Mouse (Mus musculus) induced T-regulatory cell, adult 2 months (primary cell): ENCODE data around the gene Cryba2.

Experiments
- DNase-seq: peaks from one replicate; pipeline ENCODE4 v3.0.0-alpha.2; 2012; ENCODE audit warnings: low read depth

Cryba2 gene

DNA sequence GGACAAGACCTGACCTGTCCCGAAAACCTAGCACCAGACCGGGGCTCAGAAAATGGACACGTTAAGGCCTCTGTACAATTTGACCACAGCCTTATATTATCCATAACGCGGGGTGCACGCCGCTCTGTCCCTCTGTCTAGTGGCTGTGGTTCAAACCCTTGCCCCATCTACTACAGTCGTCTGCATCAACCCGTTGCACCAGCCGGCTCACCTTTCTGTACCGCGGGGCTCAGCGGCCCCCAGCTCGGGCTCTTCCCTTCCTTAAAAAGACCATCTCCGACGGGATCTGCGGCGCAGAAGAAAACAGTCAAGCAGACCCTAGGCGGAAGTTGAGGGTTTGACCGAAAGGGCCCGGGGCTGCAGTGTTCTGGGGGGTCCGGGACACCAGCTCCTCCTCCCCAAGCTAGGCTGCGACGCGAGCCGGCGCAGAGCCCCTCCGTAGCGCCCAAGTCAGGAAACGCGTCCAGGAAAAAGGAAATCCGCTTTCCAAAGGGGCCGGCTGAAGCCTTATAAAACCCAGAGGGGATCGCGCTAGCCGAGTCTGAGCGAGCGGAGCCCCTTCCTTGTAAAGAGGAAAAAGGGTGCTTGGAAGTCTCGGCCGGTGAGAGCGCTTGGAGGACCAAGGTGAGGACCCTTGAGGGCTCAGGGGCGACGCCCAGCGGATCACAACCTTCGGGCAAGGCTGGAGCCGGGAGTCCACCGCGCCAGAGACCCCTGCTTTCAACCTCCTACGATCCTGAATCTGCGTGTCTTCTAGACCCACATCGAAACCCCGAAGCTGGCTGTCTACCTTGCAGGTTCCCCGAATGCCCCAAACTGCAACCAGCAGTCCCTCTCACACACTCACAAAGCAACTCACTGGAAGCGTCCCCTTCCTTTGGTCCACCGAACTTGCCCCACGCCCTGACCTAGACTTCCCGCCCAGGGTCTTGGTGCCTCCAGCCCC is 8.5 kb downstream of the Cryba2 start:
- DNase-seq: no peak

DNA sequence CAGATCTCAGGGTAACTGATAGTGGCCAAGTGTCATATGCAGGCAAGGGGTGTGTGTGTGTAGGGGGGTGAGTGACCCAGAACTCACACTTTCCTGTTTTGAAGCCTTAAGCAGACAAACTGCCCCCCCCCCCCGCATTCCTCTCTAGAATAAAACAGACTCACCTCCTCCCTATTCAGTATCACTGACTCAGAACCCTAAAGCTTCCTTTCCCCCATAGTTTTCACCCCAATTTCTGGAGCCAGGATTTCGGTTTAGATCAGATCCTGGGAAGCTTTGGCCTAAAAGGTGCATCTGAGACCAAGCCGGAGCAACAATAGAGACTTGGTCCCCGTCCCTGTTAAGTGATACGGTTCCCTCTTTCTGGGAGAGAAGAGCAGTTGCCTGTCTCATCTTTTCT is 9.5 kb downstream of the Cryba2 start:
- no peak for DNase-seq

DNA sequence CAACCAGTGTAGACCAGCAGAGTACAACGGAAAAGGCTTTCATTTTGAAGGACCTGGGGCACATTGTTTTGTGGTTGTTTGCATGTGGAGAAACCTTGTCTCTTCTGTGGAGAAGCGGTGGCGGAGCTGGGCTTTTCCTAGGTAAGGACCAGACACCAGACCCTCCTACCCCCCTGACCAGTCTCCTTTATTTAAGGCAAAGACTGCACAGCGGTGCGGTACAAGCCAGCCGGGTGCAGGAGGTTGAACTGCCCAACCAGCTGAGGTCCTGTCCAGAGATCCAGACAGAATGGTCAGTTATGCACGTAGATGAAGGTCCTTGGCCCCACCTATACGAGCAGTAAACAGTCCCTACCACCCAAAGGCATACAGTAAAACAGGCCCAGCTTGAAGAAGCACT is 10.1 kb downstream of the Cryba2 start:
- no peak for DNase-seq

DNA sequence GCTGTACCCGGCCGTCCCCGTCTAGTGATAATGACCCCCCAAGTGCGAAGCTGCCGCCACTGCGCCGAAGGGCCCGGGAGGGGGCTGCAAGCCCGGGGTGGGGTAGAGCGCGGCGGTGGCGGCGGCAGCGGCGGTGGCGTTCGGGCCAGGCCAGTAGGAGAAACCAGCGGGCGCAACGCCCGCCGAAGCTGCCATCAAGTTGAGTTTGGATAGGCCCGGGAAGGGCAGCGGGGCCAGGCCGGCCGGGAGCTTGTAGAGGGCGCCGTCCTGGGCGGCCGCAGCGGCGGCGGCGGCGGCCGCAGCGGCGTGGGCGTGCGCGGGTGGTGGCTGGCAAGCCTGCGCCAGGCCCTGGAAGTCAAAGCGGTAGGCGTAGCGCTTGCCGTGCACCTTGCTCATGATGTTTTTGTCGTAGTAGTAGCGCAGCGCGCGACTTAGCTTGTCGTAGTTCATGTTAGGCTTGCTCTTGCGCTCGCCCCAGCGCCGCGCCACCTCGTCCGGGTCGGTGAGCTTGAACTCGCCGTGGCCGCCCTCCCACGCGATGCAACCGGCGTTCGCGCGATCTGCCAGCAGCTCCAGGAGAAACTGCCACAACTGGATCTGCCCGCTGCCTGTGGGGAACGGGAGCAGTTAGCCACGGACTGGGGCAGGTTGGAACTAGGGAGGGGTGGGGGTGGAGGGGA is 10.7 kb downstream of the Cryba2 start:
- DNase-seq: no peak

DNA sequence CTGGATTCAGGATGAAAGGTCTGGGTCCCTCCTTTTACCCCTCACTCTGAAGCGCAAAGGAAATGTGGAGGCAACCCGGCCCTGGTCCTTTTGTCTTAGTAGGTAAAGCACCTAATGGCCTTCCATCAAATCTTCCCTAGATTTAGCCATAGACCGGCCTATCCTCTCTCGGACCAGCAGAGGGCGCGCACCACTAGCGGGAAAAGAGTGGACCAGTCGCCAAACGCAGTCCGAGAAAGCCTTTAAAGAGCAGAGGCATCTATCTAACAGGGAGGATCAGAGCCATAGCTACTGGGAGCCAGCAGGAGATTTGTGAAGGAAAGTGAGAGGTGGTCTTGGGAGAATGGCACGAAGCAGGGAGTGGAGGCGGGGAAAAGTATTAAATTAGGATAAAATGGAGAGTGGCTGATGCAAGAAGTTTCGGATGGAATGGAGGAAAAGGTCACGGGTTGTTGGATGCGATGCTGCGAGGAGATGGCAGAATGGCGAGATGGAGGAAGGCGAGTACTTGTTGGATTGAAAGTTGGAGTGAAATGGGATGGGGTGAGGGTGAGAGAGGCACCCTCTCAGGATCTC is 12.1 kb downstream of the Cryba2 start:
- peak; percentile 67 for DNase-seq

DNA sequence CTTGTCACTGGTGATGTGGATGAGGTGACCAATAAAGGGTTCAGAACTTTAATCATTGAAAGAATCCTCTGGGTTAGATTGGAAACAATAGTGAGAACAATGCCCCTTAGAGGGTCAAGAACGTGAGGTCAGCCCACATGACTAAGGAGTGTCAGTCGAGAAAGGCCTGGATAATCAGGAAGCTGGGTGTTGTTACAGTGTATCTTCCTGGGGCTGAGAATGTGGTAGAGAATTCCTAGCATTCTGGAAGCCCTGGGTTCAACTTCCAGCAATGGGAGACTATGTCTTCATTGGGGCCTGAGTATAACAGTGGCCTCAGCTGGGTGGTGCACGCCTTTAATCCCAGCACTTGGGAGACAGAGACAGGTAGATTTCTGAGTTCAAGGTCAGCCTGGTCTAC is 15.7 kb downstream of the Cryba2 start:
- no peak for DNase-seq

DNA sequence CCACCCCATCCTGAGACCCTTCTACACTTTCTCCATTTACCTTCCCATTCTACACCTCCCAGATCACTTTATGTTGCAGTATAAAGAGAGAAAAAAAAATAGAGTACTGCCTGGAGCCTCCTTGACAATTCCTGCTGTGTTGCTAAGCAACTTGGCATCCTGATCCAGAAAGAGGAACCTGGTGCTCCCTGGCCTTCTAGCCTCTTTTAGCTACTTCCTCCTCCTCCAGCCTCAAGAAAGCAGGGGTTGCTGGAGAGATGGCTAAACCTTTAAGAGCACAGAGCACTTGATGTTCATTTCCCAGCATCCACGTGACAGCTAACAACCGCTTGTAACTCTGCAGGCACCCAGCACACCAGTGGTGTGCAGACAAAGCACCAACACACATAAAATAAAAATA is 20.7 kb downstream of the Cryba2 start:
- DNase-seq: no peak

DNA sequence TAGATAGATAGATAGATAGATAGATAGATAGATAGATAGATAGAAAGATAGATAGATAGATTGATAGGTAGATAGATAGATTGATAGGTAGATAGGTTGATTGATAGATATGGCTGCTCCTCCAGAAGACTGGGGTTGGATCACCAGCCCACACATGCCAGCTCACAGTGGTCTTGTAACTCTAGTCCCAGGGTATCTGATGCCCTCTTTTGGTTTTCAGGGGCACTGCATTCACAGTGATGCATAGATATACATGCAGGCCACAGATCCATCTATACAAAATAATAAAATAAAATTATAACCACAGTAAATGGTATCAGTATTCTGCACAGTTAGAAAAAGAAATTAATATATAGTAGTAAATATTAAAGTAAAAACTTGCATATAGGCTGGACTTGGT is 31.2 kb downstream of the Cryba2 start:
- DNase-seq: no peak

DNA sequence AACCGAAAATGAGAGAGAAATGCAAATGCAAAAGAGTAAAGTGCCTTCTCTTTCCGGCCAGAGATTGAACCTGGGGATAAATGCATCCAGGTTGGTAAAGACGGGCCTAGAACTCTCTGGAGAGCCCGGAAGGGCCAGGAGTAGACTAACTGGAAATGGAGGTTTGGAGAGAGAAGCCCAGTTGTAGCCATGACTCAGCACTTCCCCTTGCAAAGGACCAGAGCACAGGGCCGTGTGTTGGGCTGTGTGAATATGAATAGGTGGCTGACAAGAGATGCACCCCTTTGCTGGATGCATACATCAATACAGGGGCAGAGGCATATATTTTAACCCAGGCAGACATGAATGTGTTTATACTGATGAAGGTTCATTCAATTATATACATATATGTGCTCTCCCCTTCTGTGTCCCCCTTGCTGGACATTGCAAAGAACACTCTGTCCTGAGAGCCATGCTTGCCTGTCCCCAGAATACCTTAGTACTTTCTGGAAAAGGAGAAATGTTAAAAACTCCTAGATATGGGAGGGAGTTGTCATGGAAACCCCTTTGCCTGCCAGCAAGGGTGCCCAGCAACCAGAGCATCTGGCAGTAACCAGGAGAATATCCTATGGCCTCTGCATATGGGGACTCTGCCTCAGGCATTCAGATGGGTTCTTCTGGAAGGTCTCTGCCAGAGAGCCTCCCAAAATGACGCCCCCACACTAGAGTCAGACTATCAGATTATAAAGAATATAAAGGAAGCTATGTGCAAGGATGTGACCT is 33.5 kb downstream of the Cryba2 start:
- DNase-seq: no peak

DNA sequence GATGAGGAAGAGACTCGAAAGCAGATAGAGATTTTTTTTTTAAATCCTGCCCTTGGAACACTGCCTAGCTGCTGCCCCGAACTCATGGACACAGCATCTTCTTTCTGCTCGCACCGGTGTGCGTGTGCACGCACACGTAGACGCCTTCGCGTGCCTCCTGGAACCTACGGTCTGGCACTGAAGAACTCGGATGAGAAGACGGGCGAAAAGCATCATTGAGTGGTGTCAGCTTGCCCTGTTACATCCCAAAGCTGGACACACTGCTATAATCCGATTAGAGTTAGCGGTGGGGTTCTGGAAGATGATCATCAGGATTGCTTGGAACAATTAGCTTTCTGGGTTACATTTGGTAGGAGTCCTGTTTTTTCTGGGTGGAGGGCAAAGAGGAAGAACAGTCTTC is 34.1 kb downstream of the Cryba2 start:
- no peak for DNase-seq

DNA sequence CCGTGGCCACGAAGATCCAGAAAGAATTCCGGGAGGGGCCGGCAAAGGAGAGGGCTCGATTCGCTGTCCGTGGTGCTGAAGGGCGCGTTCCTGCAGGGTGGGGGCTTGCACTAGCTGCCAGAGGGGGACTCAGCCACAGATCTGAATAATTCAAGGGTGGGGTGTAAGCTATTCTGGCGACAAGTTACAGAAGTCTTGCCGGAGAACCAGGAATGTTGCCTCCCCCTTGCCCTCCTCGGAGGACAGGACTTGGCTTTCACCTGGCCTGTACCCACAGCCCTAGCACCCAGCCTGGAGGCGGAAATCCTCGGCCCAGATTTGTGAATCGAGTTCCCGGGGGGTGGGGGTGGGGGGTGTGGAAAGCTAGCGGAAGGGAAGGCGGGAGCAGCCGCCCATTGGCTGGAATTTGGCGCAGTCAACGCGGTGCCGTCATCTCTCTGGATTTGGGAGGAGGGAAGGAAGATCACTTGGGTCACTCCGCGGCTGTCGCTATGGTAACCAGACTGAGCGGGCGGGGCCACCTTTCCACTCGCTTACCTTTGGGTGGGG is 34.7 kb downstream of the Cryba2 start:
- peak; percentile 30 for DNase-seq

DNA sequence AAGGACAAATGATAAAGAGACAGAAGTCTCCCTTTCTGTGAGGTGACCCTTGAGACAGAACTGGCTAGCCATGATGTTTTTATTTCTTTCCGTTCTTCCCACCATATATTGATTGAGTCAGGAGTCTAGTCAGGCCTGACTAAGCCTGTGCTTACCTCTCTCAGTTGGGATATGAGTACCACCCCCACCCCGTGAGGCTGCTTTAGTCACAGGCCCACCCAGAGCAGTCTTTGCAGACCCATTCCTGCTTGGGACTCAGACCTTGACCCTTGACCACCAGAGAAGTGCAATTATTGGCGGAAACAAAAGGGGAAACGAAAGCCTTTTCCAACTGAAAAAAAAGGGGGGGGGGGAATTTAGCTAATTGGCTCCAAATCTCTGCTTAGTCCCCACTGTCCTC is 35.3 kb downstream of the Cryba2 start:
- no peak for DNase-seq

DNA sequence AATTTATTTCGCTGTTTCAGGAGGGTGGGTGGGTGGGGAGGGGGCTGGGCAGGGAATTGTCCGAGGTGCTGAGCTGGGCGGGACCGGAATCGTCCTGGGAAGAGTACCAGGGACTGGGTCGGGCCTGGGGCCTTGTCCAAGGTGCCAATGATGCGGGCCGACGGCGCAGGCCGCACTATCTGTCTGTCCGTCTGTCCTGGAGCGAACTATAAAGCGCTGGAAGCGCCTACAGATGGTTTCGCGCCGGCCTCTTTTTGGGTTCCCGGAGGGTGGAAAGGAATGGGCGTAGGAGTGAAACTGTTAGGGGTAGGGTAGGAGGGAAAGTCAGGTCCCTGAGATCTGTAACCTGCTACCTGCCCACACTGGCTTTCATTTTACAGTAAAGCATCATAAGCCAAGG is 35.7 kb downstream of the Cryba2 start:
- DNase-seq: no peak

DNA sequence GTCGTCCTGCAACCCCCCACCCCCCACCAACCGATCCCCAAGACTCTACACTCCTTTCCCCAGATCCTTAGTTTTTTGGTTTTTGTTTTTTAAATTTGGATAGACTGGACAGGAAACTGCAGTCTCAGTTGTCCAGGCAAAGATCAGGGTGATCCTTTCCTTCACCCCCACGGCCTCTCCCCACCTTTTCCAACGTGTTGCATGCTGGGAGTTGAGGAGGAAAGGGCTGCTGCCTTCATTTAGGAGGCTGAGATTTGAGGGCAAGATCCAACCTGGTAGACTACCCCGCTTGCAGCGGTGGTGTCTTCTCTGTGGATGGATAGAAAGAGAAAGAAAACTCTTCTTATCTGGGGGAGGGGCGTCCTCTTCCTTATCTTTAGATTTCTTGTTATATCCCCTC is 36.2 kb downstream of the Cryba2 start:
- peak; percentile 3 for DNase-seq

DNA sequence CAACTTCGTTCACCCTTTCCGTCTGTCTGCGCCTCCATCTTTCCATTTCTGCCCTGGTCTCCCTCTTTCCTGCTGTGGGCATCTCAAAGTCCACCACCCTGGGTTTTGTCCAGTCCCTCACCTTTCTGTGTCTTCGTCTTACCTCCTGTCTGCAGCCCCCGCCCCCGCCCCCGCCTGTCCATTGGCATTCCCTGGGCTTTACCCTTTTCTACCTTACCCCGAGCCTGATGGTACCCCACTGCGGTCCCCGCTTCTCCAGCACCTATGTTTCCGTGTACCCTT is 36.6 kb downstream of the Cryba2 start:
- DNase-seq: no peak

DNA sequence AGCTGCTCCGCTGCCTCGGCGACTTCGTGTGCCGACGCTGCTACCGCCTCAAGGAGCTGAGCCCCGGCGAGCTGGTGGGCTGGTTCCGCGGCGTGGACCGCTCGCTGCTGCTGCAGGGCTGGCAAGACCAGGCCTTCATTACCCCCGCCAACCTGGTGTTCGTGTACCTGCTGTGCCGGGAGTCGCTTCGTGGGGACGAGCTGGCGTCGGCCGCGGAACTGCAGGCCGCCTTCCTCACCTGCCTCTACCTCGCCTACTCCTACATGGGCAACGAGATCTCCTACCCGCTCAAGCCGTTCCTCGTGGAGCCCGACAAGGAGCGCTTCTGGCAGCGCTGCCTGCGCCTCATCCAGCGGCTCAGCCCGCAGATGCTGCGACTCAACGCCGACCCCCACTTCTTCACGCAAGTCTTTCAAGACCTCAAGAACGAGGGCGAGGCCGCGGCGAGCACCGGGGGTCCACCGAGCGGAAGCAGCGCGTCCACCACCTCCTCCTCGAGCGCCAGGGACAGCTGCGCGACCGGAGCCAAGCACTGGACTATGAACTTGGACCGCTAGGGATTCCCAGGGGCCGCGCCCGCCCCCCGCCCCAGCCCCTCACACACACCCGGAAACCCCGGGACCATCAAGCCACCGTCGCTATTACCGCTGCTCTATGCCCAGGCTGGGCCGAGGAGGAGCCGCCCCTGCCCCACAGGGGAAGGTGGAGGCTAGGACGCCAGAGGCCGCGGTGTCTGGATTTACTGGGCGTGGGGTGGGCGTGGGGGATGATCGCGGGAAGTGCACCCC is 37.1 kb downstream of the Cryba2 start:
- DNase-seq: peak; percentile 15

DNA sequence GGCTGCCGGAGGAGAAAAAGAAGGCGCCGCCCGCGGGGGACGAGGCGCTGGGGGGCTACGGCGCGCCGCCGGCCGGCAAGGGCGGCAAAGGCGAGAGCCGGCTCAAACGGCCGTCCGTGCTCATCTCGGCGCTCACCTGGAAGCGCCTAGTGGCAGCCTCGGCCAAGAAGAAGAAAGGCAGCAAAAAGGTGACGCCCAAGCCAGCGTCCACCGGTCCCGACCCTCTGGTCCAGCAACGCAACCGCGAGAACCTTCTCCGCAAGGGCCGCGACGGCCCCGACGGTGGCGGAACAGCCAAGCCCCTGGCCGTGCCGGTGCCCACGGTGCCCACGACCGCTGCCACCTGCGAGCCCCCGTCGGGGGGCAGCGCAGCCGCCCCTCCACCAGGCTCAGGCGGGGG is 37.8 kb downstream of the Cryba2 start:
- peak; percentile 7 for DNase-seq

DNA sequence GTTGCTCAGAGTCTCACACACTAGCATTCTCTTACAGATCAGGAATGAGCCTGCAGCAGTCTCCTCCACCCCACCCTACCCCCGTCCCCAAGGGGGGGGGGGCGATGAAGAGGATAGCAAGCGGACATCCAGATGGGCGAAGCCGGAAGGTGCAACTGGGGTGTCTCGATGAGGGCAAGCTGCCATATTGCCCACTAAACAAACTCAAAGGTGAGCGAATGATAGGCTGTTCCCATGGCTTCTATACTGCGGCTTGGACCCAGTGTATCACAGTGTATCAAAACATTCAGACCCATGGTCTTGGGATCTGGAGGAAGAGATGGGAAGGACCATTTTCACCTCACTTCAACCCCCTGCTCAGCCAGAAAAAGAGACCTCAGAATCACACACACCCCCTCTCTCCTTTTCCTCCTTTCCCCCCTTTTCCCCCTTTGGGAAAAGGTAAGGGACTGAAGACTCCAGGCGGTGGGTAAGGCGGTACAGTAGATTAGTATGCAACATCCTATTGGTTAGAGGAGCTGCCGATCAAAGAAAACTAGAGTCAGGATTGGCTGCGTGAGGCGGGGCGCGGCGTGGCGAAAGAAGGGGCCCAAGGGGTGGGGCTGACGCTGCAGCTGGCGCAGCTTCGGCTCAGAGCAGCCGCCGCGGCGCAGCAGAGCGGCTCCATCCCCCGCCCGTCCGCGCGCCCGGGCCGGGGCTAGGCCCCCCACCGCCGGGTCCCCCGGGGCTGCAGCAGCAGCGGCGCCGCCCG is 38.5 kb downstream of the Cryba2 start, which contains the start of gene Cdk5r2:
Gene Cdk5r2 (plus strand): TSS at position 629 of the 751 bp plus-strand sequence.
- DNase-seq: peak; percentile 81

DNA sequence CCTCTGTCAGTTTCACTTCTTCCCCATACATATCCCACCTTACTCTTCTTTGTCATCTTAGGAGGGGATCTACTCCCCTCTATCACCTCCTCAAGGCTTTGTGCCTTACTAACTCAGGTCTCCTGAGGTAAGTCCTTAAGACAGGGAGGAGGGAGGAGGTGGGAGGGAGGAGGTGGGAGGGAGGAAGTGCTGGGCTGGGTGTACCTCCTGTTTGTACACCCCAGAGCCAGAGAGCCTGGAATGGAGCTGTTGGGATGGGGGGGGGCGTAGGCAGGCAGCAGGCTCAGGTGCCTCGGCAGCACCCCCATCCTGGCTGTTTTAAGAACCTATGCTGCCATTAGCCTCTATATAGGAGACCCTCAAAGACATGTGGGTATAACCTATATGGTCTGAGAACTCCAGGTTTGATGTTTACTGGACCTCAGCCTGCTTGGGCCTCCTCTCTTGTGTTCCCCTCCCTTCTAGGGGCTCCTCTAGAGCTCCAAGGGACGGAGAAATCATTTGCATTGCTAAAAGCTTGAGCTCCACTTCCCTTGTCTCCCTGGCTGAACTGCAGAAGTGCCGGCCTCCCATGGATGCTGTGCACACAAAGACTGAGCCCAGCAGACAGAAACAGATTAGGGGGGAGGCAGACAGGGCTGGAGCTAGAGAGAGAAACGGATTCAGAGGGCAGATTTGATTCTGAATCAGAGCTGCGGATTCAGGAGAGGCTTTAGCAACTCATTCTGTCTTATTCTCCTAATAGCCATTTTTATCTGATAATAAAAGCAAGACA is 41.8 kb downstream of the Cryba2 start:
- DNase-seq: no peak

DNA sequence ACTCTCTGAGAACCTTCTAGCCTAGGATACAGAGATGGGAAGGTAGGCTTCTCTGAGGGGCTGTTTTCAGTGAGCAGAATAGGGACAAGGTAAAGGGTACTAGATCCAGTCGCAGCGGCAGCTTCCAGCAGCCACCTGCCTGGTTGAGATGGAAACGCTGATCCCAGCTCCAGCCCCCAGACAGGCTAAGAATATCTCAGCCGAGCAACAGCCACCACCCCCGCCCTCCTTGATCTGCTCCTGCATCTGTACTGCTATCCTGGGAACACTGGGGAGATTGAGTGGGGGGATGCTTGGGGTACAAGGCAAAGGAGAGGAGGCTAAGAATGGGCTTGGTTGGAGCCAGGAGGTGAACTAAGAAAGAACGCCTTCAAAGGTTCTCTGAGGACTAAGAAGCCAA is 42.7 kb downstream of the Cryba2 start:
- no peak for DNase-seq
